Mouse (Mus musculus): ENCODE measurements around the gene Ppp1r12a. TPM values are rescaled to one million over a fixed set of nuclear protein-coding genes. Genes with fewer than 3 reads are reported as not detected.

The Ppp1r12a gene
- 97.5 and 104 TPM in 2 replicates for polyA plus RNA-seq (2015; fragmentation: Nextera tagmentation; extraction: Ambion mirVana)

DNA sequence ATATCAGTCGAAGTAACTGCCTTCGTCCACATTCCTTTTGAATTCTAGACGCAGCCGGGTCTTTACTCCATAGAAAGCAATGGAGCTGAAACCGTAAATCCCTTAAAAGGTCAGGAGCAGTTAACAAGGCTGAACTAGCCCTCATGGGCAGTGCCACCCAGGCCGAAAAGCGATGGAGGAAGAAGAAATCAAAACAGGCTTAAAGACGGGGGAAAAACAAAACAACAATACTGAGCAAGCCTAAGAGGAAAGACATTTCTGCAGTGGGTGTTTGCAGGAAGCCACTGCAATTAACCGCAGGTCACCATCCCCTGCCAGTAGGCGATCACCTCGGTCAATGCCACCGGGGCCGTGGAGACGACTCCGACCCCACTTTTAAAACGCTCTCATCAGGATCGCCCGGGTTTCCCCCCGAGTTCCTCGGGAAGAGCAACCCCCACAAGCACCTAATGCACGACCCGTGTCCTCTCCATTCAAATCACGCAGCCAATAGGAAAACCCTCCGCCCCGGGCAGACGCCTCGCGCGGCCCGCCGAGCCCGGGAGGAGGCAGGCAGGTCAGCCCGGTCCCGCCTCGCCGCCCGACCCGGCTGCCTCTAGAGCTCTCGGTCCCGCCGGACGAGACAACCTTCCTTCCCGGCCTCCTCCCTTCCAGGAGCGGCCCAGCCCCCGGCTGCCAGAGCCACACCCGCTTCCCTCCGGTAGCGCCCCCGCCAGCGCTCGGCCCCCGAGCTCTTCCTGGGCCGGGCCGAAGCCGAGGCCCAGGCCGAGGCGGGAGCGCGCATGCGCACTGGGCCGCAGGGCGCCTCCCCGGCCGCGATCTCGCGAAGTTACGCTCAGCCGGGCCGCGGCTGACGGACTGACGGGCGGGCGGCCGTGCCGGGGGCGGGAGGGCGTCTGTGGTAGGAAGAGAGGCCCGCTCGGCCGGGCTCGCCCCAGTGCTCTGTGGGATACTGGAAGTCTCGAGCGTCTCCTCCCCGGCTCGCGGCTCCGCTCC, at the start of gene Ppp1r12a:
Ppp1r12a (plus strand) TSS at position 933 of the 996 bp plus-strand sequence.
- Histone ChIP-seq H3K9ac (peak within 1 kb of the TSS; percentile 97), H3K9me3 (no peaks in the 10 kb centered on the region), H3K27me3 (no peaks in the 10 kb centered on the region), H3K4me1 (peaks cover 26% of the 10 kb centered on the region), H3K27ac (peak within 1 kb of the TSS; percentile 98), H3K36me3 (no peaks in the 10 kb centered on the region), H3K4me2 (peak within 1 kb of the TSS; percentile 66), H3K4me3 (peak within 1 kb of the TSS; percentile 91)
- WGBS: under 1% methylated on average over 84 of the region's 89 CpGs
- peak; percentile 95 for ATAC-seq (ENCODE audit: borderline replicate concordance, extremely low read depth, low FRiP score, low TSS enrichment)

DNA sequence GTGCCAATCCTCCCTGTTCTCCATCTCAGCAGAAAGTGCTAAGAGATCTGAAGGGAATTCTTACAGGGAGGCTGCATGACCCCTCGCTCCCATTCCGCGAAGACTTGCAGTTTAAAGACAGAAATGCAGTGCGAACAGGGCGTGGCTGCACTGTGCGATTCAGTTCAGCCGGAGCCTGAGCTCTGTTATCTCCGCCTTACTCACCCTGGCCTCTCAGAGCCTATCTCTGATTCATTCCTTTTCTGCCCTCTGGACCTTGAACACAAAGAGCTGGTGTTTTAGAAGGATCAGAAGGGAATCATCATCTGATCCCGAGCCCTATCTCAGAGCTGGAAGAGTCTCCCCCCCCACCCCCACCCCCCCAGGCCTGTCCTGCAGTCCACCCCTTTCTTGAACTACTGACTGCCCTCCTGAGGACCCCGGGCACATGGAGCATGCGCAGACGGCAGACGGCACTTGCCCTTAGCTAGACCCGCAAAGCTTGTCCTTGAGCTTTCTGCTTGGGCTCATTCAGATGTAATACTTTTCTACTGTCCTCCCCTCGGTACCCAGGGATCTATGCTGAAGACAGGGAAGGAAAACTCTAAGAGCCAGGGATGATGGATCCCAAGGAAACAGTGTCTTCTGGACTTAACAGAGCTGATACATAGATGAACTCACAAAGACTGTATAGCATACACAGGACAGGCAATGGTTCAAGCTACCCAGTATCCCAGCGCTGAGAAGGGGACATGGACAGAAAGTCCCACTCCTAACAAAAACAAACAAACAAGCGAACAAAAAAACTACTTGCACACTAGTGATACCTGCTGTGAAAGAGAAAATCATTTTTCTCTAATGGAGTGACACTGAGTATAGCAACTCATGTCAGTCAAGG, 48.4 kb upstream of the Ppp1r12a start:
- Histone ChIP-seq H3K9ac (no peak overlapping the region), H3K36me3 (no peaks in the 10 kb centered on the region), H3K9me3 (no peaks in the 10 kb centered on the region), H3K27ac (no peak overlapping the region), H3K4me3 (peak overlapping the region; percentile 30), H3K4me1 (0 out of 2 replicates have a peak, but pooled peaks cover 5% of the 10 kb centered on the region), H3K27me3 (no peaks in the 10 kb centered on the region), H3K4me2 (peak overlapping the region; percentile 63)
- 21% methylated on average over 17 of the region's 17 CpGs for WGBS
- peak; percentile 79; the same call in 1 of the 2 replicates for ATAC-seq (ENCODE audit: borderline replicate concordance, extremely low read depth, low FRiP score, low TSS enrichment)

DNA sequence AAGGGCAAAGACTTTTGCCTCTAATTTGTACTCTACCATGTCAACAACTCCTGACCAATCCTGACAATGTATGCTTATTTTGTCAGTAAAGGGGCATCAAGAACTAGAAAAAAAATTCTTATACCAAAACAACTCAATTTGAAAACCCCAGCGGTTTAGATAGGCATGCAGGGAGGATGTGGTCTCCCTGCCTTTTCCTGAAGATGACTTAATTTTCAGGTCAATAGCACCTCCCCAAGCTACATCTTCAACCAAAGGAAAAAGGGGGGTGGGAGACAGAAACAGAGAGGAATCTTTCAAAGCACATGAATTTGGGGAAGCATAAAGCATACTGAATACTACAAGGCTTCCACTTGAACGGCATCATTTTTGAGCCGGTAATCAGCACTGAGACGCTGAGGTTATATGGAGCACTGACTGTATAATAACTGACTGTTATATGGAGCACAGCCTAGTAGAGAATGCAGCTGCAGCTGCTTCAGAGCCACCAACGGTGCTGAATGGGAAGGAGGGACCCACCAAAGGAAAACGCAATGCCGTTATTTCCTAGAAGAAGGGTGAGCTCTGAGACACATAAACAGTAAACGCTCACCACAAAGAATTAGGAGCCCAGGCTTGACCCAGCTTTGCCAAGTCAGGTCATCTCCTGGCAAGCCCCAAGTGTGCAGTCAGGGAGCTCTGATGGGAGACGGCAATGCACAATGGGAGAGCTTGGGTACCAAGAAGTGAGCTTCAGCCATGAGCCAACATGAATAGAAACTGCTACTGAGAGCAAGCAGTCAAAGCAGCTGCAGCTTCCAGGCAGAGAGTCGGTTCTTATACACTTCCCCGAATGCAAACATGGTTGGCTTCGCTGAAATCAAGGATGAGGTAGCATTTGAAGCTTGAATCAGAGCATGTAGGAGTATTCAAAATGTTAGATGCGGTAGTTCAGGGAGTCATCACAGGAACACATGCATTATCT, 43.5 kb upstream of the Ppp1r12a start:
- Histone ChIP-seq H3K27me3 (no peaks in the 10 kb centered on the region), H3K4me1 (0 out of 2 replicates have a peak, but pooled peaks cover 1% of the 10 kb centered on the region), H3K36me3 (no peaks in the 10 kb centered on the region), H3K4me2 (no peak overlapping the region), H3K27ac (no peak overlapping the region), H3K9ac (no peak overlapping the region), H3K4me3 (no peak overlapping the region), H3K9me3 (no peaks in the 10 kb centered on the region)
- WGBS: 80% methylated on average over 13 of the region's 13 CpGs
- no peak for ATAC-seq (ENCODE audit: borderline replicate concordance, extremely low read depth, low FRiP score, low TSS enrichment)

DNA sequence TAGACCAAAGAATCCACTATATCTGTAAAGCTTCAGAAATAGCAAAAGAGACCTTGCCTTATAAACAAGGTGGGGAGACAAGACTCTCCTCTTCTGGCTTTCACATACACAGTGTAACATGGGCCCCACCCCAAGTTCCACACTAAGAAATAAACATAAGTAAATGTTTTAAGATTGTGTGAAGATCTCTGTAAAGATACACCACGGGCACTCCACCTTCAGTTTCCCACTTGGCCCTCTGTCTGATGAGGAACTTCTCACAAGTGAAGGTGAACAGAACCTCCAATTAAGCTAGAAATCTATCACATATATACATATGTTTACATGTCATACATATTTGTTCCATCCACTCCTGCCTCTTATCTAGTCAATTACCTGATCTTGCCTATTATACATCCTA, 42.6 kb upstream of the Ppp1r12a start:
- H3K9me3 ChIP-seq: no peaks in the 10 kb centered on the region
- no peaks in the 10 kb centered on the region for H3K36me3 ChIP-seq
- no peak overlapping the region for H3K4me2 ChIP-seq
- no peak overlapping the region for H3K27ac ChIP-seq
- H3K4me1 ChIP-seq: no peaks in the 10 kb centered on the region
- no peak for ATAC-seq (ENCODE audit: borderline replicate concordance, extremely low read depth, low FRiP score, low TSS enrichment)
- no peak overlapping the region for H3K9ac ChIP-seq
- H3K27me3 ChIP-seq: no peaks in the 10 kb centered on the region
- WGBS: 59% methylated on average over 1 of the region's 1 CpGs
- H3K4me3 ChIP-seq: no peak overlapping the region

DNA sequence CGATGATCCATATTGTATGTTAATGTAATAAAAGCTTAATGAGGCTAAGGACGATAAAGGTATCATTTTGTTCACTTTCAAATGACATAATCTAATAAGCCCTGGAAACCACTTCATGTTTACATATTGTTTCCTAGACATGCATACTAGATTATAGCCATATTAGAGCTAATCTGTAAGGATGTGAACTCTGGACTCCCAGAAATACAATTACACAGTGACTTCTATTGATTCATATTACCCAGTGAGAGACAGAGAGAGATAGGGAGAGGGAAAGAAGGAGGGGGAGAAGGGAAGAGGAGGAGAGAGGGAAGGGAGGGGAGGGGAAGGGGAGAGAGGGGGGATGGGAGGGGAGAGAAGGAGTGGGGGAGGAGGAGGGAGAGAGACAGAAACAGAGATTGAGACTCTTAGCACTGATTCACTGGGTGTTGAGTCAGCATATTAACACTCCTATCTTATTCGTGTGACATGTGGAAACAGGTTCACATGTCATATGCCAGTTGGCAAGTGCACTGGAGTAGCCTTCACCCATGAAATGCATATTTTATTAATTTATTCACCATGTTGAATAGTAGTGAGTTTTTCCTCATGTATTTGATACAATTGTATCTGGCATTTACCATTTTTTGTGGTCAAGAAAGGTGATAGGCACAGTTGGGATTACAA, 36.9 kb upstream of the Ppp1r12a start:
- WGBS: 91% methylated on average over 3 of the region's 3 CpGs
- no peaks in the 10 kb centered on the region for H3K36me3 ChIP-seq
- no peaks in the 10 kb centered on the region for H3K4me1 ChIP-seq
- H3K4me3 ChIP-seq: no peak overlapping the region
- H3K27me3 ChIP-seq: no peaks in the 10 kb centered on the region
- ATAC-seq (ENCODE audit: borderline replicate concordance, extremely low read depth, low FRiP score, low TSS enrichment): no peak
- no peak overlapping the region for H3K27ac ChIP-seq
- H3K4me2 ChIP-seq: no peak overlapping the region
- no peaks in the 10 kb centered on the region for H3K9me3 ChIP-seq
- no peak overlapping the region for H3K9ac ChIP-seq

DNA sequence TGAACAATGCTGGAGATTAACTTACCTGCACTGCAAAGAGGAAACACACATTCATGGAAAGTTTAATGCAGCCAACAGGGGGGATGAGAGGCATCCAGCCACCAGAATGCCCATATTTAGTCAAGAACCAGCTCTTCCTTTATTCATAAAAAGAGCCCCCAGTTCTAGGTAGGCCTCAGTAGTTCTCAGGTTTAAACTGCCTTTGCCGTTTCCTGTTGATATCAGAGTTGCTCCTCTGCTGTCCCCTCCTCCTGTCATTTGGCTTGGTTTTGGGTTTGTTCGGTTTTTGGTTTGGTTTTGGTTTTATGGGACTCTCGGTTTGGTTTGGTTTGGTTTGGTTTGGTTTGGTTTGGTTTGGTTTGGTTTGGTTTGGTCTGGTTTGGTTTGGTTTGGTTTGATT, 32.8 kb upstream of the Ppp1r12a start:
- H3K9ac ChIP-seq: no peak overlapping the region
- no peak overlapping the region for H3K4me3 ChIP-seq
- ATAC-seq (ENCODE audit: borderline replicate concordance, extremely low read depth, low FRiP score, low TSS enrichment): no peak
- WGBS: 95% methylated on average over 3 of the region's 3 CpGs
- H3K4me1 ChIP-seq: 0 out of 2 replicates have a peak, but pooled peaks cover 3% of the 10 kb centered on the region
- H3K27me3 ChIP-seq: no peaks in the 10 kb centered on the region
- no peaks in the 10 kb centered on the region for H3K9me3 ChIP-seq
- no peak overlapping the region for H3K4me2 ChIP-seq
- H3K36me3 ChIP-seq: no peaks in the 10 kb centered on the region
- H3K27ac ChIP-seq: no peak overlapping the region

DNA sequence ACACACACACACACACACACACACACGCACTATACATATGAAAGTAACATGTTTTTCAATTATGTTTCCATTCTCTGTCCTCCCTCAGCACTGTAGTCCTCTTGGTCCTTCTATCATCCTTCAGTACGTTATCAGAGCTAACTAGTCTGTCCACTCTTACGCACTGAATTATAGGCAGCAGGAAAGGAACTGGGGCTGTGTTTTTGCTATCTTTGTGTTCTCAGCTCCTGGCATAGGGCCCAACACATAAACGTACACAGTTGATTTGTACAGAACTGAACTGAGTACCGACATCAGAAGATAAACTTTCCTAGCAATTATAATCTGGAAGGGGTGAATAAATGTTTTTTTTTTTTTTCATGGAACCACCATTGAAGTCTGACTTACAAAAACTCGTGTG, 30.1 kb upstream of the Ppp1r12a start:
- 29% methylated on average over 6 of the region's 6 CpGs for WGBS
- Histone ChIP-seq H3K27ac (no peak overlapping the region), H3K4me3 (no peak overlapping the region), H3K9ac (no peak overlapping the region), H3K4me1 (0 out of 2 replicates have a peak, but pooled peaks cover 3% of the 10 kb centered on the region), H3K27me3 (no peaks in the 10 kb centered on the region), H3K36me3 (no peaks in the 10 kb centered on the region), H3K9me3 (no peaks in the 10 kb centered on the region), H3K4me2 (no peak overlapping the region)
- no peak for ATAC-seq (ENCODE audit: borderline replicate concordance, extremely low read depth, low FRiP score, low TSS enrichment)

DNA sequence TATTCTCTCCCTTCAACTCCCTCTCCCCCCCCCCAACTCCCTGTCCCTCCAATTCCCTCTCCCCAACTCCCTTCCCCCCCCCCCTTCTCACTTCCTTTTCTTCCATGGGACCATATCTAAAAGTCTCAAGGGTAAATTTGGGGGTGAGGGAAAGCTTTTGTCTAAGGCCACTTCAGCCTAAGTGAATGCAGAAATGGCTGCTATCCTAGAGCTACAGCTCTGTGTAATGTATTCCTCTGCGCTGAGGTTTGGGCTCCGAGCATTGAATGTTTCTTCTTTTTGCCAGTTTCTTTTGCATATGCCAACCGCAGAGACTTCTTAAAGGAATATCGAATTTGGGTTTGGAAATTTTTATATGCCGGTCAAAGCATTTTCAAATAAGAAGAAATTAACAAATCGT, 28.7 kb upstream of the Ppp1r12a start:
- ATAC-seq (ENCODE audit: borderline replicate concordance, extremely low read depth, low FRiP score, low TSS enrichment): no peak
- WGBS: 87% methylated on average over 6 of the region's 6 CpGs
- Histone ChIP-seq H3K4me3 (no peak overlapping the region), H3K9ac (no peak overlapping the region), H3K27me3 (no peaks in the 10 kb centered on the region), H3K4me2 (no peak overlapping the region), H3K36me3 (no peaks in the 10 kb centered on the region), H3K4me1 (0 out of 2 replicates have a peak, but pooled peaks cover 3% of the 10 kb centered on the region), H3K9me3 (no peaks in the 10 kb centered on the region), H3K27ac (no peak overlapping the region)

DNA sequence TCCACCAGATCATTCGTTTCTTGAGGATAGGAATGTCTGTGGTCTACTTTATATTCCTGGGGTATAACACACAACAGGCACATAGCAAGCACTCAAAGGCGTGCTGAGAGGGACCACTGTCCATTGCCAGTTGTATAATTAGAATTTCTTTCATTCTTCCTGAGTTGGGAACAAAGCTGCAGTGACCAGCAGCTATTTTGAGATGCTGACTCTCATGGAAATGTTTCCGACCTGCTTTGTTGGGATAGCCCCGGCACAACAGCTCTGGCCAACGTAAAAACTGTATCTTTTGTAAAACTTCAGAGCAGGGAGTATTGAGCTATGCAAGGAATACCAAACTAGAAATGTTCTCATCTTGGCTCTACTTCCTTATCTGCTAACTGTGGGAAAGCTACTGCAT, 28.2 kb upstream of the Ppp1r12a start:
- no peak for ATAC-seq (ENCODE audit: borderline replicate concordance, extremely low read depth, low FRiP score, low TSS enrichment)
- Histone ChIP-seq H3K4me3 (no peak overlapping the region), H3K9me3 (no peaks in the 10 kb centered on the region), H3K27me3 (no peaks in the 10 kb centered on the region), H3K4me2 (no peak overlapping the region), H3K27ac (no peak overlapping the region), H3K36me3 (no peaks in the 10 kb centered on the region), H3K4me1 (0 out of 2 replicates have a peak, but pooled peaks cover 3% of the 10 kb centered on the region), H3K9ac (no peak overlapping the region)
- WGBS: 68% methylated on average over 5 of the region's 5 CpGs

DNA sequence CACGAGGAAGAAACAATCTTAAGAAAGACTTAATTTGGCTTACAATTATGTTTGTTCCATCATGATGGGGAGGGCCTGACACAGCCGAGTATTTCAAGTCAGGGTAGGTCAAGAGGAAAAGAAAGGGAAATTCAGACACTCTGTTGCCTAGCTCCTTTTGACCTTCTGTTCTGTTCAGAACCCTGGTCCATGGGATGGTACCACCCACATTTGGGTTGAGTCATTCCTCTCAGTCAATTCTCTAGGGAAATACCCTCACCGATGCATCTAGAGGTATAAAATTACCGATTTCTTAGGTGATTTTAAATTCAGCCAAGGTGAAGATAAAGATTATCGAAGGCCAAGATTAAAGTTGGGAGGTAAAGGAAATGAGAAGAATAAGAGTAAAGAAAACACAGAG, 23.6 kb upstream of the Ppp1r12a start:
- ATAC-seq (ENCODE audit: borderline replicate concordance, extremely low read depth, low FRiP score, low TSS enrichment): no peak
- Histone ChIP-seq H3K9ac (no peak overlapping the region), H3K27ac (no peak overlapping the region), H3K4me1 (no peaks in the 10 kb centered on the region), H3K9me3 (no peaks in the 10 kb centered on the region), H3K36me3 (no peaks in the 10 kb centered on the region), H3K27me3 (no peaks in the 10 kb centered on the region), H3K4me3 (no peak overlapping the region), H3K4me2 (no peak overlapping the region)
- WGBS: 85% methylated on average over 5 of the region's 5 CpGs

Measured in lung, embryonic 15.5 days (tissue).